Mouse (Mus musculus): ENCODE measurements around the gene Klk15. TPM values are rescaled to one million over a fixed set of nuclear protein-coding genes. Genes with fewer than 3 reads are reported as not detected.
"Not testable (repeated sequence)": the region's sequence is repeated elsewhere in the genome, so short reads cannot be mapped to it uniquely, and the experiment has no call there.

Klk15 gene
- total RNA-seq (2021) = not detected
- not detected in 2 replicates for polyA plus RNA-seq (2012; rRNA removed)
- long read RNA-seq = 0 reads

DNA sequence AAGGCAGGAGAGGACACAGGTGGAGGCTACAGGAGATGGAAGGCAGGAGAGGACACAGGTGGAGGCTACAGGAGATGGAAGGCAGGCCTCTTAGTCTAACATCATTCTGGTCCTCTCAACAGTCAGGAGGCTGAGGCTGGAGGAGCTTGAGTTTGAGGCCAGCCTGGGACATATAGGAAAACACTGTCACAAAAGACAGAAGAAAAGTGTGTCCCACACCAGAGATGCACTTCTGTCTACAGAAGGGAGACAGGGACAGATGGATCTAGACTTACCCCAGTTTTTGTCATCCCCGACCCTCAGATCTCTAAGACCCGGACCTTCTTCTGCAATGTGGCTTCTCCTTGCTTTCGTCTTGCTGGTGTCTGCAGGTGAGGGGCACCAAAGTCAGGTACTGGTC lies at the start of gene Klk15:
Gene Klk15, plus strand, starts transcription at position 301 of the 400 bp plus-strand sequence.
- DNase-seq = no peak

DNA sequence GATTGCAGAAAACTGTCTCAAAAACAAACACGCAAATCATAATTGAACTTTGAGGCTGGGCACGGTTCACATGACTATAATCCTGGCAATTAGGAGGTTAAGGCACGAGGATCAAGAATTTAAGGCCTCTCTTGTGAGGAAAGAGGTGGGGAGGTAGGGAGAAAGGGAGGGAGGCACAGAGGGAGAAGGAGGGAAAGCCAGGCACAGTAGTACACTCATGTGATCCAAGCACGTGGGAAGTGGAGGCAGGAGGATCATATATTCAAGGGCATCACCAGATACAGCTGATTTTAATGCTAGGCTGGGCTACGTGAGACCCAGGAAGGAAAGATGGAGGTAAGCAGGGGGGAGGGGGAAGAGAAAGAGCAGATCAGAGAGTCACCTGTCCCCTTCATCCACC lies 42.2 kb upstream of the Klk15 start:
- no peak for DNase-seq

DNA sequence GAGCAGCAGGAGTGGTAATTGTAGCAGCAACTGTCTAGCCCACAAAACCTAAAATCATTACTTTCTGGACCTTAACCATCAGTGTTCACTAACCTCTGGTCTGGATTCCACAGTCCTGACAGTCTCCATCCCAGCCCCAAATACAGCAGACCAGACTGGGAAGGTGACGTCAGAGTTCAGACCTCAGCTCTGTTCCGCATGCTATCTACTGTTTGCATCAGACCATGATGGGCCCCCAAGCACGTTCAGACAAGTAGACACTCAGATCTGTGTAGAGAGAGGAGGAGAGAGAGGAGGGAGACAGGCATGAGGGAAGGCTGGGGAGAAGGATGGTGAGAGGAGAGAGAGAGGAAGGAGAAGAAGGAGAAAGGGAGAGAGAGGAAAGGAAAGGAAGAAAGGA lies 41.8 kb upstream of the Klk15 start:
- no peak for DNase-seq

DNA sequence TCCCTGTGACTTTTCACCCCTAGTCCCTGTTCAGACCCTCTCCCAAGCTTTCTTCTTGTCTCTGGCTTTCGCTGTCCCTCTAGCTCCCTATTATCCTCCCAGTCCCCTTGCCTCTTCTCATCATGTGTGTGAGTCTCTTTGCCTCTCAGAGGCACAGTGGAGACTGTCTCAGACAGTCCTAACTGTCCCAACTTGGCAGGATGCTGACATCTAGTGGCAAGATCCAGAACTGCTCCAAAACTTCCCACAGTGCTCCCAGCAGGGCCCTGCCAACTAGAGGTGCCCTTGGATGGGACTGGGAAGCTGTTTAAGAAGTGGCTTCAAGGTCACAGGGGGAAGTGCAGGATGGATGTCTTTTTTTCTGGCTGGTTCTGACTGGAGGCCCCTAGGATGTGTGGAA lies 38.7 kb upstream of the Klk15 start:
- DNase-seq = peak; percentile 84

- DNase-seq = no peak
Observed at GRCm38 (mm10) chr7:43914821-43915220, 18.7 kb upstream of the Klk15 start.

DNA sequence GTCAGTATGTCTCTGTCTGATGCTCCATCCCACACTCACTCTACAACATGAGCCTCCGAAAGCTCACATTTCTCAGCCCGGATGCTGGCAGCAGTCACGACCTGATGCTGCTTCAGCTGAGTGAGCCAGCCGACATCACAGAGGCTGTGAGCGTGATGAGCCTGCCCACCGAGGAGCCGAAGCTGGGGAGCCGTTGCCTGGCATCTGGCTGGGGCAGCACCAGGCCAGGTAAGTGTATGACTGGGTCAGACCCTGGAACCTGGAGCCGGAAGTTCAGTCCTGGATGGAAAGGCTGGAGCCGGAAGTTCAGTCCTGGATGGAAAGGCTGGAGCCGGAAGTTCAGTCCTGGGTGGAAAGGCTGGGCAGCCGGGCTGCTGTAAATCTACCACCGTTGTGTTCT lies 15.1 kb upstream of the Klk15 start:
- no peak for DNase-seq

DNA sequence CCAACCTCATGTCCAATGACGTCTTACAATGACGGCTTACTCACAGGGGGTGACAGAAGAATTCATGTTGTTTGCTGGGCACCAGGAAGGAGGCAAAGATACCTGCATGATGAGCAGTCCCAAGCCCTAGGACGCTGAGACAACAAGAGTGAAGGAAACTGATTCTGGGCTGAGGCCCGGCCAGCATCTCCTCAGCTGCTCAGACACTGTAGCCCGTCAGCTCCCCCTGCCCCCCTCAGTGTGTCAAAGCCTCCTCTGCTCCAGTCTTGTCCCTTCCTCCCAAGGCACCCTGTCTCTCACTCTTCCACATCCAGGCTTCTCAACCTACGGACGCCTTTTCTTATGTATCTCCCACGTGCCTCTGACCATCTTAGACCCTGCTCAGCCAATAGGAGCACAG lies 14.7 kb upstream of the Klk15 start:
- no peak for DNase-seq

DNA sequence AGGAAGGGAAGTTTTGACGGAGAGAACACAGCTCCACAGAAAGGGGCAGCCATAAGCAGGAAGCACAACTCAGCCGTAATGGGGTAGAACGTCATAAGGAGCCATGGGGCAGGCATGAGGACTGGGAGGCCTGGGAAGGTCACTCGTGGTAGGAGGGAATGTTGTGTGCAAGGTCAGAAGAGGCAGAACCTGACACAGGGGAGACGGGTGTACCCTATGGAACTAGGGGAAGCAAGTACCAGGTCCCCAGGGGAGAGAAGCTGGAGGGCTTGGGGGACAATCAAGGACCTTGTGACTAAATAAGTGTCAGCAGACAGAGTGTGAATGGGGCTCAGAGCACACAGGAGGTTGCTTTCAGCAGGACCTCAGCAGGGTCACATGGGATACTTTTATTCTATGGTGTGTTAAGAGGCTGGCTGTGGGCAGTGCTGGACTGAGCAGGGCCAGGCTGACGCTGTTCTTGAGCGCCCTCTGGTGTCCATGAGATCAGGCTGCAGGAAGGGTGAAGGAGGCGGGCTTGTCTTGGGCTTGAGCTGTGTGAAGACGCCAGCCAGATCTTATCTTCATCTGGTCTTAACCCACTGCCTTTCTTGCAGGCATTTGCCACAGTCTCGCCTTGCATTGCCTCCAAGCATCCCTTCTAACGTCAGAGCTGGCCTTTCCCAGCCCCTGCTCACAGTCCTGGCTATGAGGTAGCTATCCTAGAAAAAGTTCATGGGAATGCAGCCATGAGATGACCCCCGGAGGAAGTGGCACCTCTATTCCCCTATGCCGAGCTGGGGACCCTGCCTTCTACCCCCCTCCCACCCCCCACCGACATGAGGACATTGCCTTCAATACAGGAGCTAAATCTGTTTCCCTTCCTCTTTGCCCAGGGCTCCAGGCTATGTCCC lies 13.7 kb upstream of the Klk15 start:
- DNase-seq = peak; percentile 57

DNA sequence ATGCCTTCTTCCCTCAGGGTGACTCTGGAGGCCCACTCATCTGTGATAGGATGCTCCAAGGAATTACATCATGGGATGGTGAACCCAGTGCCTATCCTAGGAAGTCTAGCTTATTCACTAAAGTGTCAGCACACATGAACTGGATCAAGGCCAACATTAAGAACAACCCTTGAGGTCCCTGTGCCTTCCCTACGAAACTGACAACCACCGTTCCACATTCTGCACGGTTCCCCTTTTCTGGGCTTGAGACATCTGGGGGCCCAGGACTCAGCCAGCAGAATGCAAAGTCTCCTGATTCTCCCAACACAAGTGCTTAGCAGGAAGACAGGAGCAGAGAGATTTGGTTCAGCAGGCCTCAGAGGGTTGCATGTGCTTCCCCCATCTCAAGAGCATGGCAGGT lies 13.0 kb upstream of the Klk15 start:
- DNase-seq = no peak

GRCm38 (mm10) chr7:43921087-43921486 lies 12.5 kb upstream of the Klk15 start:
- DNase-seq = no peak

- DNase-seq = no peak
Observed at GRCm38 (mm10) chr7:43921941-43922340, 11.6 kb upstream of the Klk15 start.

DNA sequence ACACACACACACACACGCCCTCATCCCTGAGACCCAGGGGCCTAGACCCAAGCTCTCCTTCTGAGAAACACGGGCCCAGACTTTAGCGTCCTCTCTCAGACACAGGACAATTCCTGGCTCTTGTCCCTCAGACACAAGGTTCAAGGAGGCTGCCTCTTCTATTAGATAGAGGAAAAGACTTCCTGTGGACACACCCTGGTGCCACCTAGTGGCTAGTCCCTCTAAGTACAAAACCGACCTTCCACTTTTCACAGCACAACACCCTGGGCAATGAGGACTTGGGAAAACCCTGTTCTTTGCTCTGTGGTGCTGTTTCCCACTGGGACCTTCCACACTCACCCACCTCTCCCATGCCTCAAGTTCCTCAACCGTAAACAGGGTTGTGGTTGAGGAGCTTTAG lies 7.6 kb upstream of the Klk15 start:
- DNase-seq = no peak

DNA sequence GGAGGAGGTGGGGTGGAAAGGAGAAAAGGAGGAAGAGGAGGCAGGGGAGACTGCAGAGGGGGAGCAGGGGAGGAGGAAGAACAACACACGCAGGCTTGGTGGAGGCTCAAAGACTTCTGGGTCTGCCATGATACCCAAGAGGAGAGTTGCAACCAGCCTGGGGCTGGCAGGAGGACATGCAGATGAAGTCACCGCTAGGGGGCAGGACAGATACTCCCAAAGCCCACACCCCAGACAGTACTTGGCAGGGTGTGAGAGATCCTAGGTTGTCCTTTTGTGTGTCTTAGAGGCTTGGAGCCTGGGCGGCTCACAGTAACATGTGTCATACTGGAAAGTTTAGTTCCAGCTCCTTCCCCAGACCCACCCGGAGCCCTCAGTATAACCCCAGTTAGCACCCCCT lies 5.0 kb upstream of the Klk15 start:
- peak; percentile 21 for DNase-seq

- DNase-seq = no peak
Observed at GRCm38 (mm10) chr7:43932337-43932736, 1.2 kb upstream of the Klk15 start.

- DNase-seq = no peak
Observed at GRCm38 (mm10) chr7:43934747-43935146, 1.2 kb downstream of the Klk15 start.

- DNase-seq = no peak
Observed at GRCm38 (mm10) chr7:43936551-43936950, 3.0 kb downstream of the Klk15 start.

DNA sequence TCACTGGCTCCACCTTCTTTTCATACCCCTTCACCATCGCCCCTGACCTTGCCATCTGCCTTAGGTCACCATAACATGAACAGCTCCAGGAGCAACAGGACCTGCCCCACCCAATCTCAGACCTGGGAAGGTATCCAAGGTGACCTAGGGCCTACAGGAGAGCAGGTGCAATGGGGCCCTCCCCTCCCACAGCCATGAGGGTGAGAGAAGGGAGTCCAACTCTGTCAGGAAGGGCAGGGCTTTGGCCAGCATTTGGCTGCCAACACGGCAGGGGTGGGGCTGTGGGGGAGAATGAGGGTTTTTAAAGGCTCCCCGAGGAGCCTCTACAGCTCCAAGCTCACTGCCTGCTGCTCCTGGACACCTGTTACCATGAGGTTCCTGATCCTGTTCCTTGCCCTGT lies 8.8 kb downstream of the Klk15 start:
- not testable (repeated sequence) for DNase-seq

DNA sequence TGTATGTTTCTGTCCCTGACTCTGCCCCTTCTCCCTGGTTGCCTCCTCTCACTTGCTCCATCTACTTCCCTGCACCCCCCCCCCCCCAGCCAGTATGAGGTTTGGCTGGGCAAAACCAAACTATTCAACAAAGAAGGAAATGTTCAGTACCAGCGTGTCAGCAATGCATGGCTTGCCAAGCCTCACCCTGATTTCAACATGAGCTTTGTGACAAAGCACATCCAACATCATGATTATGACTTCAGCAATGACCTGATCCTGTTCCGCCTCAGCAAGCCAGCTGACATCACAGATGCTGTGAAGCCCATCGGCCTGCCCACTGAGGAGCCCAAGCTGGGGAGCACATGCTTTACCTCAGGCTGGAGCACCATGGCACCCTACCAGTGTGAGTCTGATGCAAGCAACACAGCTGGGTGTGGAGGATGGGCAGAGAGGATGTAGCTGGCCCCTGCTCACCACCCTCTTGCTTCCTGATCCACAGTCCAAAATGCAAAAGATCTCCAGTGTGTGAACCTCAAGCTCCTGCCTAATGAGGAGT lies 11.3 kb downstream of the Klk15 start:
- no peak for DNase-seq

DNA sequence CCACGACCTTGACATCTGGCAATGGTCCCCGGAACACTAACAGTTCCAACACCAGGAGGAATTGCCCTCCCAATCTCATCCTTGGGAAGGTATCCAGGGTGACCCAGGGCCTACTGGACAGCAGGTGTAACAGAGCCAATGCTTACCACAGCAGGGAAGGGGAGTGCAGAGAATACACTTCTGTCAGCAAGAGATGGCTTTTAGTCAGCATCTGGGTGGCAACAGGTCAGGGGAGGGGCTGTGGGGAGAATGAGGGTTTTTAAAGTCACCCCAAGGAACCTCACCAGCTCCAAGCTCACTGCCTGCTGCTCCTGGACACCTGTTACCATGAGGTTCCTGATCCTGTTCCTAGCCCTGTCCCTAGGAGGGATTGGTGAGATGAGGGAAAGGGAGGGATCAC lies 16.8 kb downstream of the Klk15 start, which contains the start of gene Klk1b8:
Gene Klk1b8, plus strand, starts transcription at position 301 of the 400 bp plus-strand sequence.
- DNase-seq = no peak

DNA sequence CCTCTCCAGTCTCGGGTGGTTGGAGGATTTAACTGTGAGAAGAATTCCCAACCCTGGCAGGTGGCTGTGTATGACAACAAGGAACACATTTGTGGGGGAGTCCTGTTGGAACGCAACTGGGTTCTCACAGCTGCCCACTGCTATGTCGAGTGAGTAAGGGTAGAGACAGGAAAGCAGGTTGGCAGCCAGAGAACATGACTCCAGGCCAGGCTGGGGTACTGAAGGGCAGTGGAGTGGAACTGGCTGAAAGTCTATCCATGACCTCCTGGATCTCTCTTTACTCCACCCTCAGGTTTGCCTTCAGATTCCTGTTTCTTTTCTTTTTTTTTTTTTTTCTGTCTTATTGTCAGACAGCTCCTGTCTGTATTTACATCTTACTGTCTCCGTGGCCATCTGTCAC lies 19.2 kb downstream of the Klk15 start:
- DNase-seq = no peak

GRCm38 (mm10) chr7:43966451-43966850 lies 32.9 kb downstream of the Klk15 start, which contains the start of gene Klk1b1:
Klk1b1 (plus strand) TSS chr7:43966751.
- DNase-seq = no peak

DNA sequence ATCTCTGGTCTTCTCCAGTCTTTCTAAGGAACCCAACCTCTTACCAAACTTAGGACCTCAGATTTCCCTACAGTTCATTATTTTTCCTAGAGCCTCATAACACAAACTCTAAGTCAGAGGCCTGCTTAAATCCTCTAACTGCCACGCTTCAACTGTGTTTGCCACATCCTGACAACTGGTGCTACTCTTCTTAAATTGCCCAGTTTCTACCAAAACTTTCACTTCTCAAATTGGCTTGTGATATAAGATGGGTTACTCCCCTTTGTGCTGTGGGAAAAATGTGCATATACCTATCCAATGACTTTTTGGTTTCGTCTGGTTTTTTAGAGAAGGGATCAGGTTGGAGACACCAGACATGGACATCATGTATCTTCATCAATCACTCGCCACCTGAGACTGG lies 33.5 kb downstream of the Klk15 start:
- DNase-seq = no peak

- DNase-seq = no peak
Observed at GRCm38 (mm10) chr7:43967612-43968011, 34.1 kb downstream of the Klk15 start.

DNA sequence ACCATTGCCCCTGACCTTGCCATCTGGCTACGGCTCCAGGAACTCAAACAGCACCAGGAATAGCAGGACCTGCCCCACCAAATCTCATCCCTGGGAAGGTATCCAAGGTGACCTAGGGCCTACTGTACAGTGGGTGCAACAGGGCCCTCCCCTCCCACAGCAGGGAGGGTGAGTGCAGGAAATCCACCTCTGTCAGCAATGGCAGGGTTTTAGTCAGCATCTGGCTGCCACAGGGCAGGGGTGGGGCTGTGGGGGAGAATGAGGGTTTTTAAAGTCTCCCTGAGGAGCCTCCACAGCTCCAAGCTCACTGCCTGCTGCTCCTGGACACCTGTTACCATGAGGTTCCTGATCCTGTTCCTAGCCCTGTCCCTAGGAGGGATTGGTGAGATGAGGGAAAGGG lies 42.2 kb downstream of the Klk15 start, which contains the start of gene Klk1b9:
Gene Klk1b9, plus strand, starts transcription at position 301 of the 400 bp plus-strand sequence.
- DNase-seq = not testable (repeated sequence)
